Mouse (Mus musculus) frontal cortex, adult 2 months (tissue): ENCODE results near the gene 0610030E20Rik. TPM values are rescaled to one million over a fixed set of nuclear protein-coding genes. Genes with fewer than 3 reads are reported as not detected.

Experiments used
- DNase-seq, 2 experiments: peaks; one replicate each; pipeline ENCODE4 v3.0.0; 2022; ENCODE audit warnings: low spot score in 1 of 2; ENCODE audit errors: extremely low spot score in 1 of 2
- polyA plus RNA-seq: library from polyadenylated mRNA; depleted of rRNA; stranded (reverse); fragments of >200 nt; gene quantifications from 2 replicates; pipeline ENCODE4 v1.2.3, GENCODE M21; 2012; rRNA removed

The 0610030E20Rik gene
- polyA plus RNA-seq, 1 experiment, result 20.0 TPM

GRCm38 (mm10) chr6:72389471-72389940, 42.4 kb downstream of the 0610030E20Rik start:
- no peak for DNase-seq

GRCm38 (mm10) chr6:72389941-72390771, 43.0 kb downstream of the 0610030E20Rik start, which contains the start of gene Vamp8:
Vamp8 (minus strand) TSS chr6:72390703.
- peak in 1 of 2 experiments; percentile 40 for DNase-seq

- no peak for DNase-seq
Observed at GRCm38 (mm10) chr6:72390795-72391521, 43.8 kb downstream of the 0610030E20Rik start.

- no peak for DNase-seq
Observed at GRCm38 (mm10) chr6:72392341-72392740, 45.2 kb downstream of the 0610030E20Rik start.

- DNase-seq, result no peak
Observed at GRCm38 (mm10) chr6:72396837-72397251, 49.7 kb downstream of the 0610030E20Rik start.

- DNase-seq, result no peak
Observed at GRCm38 (mm10) chr6:72399967-72400366, 52.9 kb downstream of the 0610030E20Rik start.

- peak; percentile 46 to 85 for DNase-seq
Observed at GRCm38 (mm10) chr6:72401875-72402274, 54.8 kb downstream of the 0610030E20Rik start.

Other genes starting within 250 kb of the 0610030E20Rik start
- 120 and 124 TPM in 2 replicates for gene St3gal5, start 249.7 kb upstream of the 0610030E20Rik start, polyA plus RNA-seq
- 1.5 and 2.3 TPM in 2 replicates for gene Atoh8, start 111.7 kb upstream of the 0610030E20Rik start, polyA plus RNA-seq
- gene Sftpb, start 42.7 kb upstream of the 0610030E20Rik start, polyA plus RNA-seq, result not detected in 2 replicates
- gene Usp39, start 2.1 kb upstream of the 0610030E20Rik start, polyA plus RNA-seq, result 30.2 and 31.8 TPM in 2 replicates
- gene Tmem150a, start 8.1 kb downstream of the 0610030E20Rik start, polyA plus RNA-seq, result 33.2 and 33.5 TPM in 2 replicates
- gene Rnf181, start 19.6 kb downstream of the 0610030E20Rik start, polyA plus RNA-seq, result 87.6 and 99.4 TPM in 2 replicates
- gene Vamp5, start 33.2 kb downstream of the 0610030E20Rik start, polyA plus RNA-seq, result 8.7 and 13.3 TPM in 2 replicates
- 34.0 and 36.6 TPM in 2 replicates for gene Vamp8, start 43.4 kb downstream of the 0610030E20Rik start, polyA plus RNA-seq
- gene Ggcx, start 67.0 kb downstream of the 0610030E20Rik start, polyA plus RNA-seq, result 20.3 and 24.4 TPM in 2 replicates
- gene Mat2a, start 92.2 kb downstream of the 0610030E20Rik start, polyA plus RNA-seq, result 221 and 223 TPM in 2 replicates
- gene Sh2d6, start 174.4 kb downstream of the 0610030E20Rik start, polyA plus RNA-seq, result 1.8 and 2.3 TPM in 2 replicates
- 3.5 and 4.7 TPM in 2 replicates for gene Capg, start 197.1 kb downstream of the 0610030E20Rik start, polyA plus RNA-seq